8 mouse cellular contexts compared by ENCODE assay signal in the genomic region with DNA sequence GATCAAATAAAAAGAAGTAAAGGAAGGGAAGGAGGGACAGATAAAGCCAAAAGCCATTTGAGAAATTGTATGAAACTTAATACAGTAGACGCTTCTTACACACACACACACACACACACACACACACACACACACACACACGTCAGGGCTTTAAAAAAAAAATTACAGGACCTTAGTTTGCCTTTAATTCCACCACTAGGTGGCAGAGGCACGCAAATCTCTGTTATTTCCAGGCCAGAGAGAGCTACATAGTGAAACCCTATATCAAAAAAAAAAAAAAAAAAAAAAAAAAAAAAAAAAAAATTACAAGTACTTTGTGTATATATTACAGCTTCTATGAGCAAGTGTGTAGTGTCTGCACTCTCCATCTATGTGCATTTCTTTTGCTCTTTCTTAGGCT.
A peak's percentile ranks its signal among the peaks of the same experiment; 100 is the strongest.
DNase-seq lines count a peak whose midpoint lies in the region; ATAC-seq and TF ChIP-seq lines count a peak whose summit lies in the region.

No protein-coding gene starts in this region.

- no peaks in the 10 kb centered on the region for H3K9me3 ChIP-seq in forebrain, embryonic 16.5 days (ENCODE audit: control insufficient read depth, low read length)

- peak; percentile 68; the same call in 1 of the 2 replicates for ATAC-seq in forebrain, embryonic 16.5 days

- H3K4me3 ChIP-seq in thymus, adult 2 months (ENCODE audit: control insufficient read depth, insufficient read depth, low read length), result no peak overlapping the region
- H3K4me3 ChIP-seq in forebrain, embryonic 16.5 days (replicated peaks; ENCODE audit: low read length), result no peak overlapping the region

- H3K4me2 ChIP-seq in forebrain, embryonic 16.5 days (ENCODE audit: low read length), result no peak overlapping the region

- H3K4me1 ChIP-seq in thymus, adult 2 months (replicated peaks; ENCODE audit: control insufficient read depth, insufficient read depth, low read length), result no peaks in the 10 kb centered on the region; the same call in 1 of the 2 replicates
- no peaks in the 10 kb centered on the region for H3K4me1 ChIP-seq in forebrain, embryonic 16.5 days (replicated peaks; ENCODE audit: control insufficient read depth, insufficient read depth, low read length)

- no peaks in the 10 kb centered on the region for H3K36me3 ChIP-seq in thymus, adult 2 months (ENCODE audit: control insufficient read depth, insufficient read depth, low read length)
- no peaks in the 10 kb centered on the region for H3K36me3 ChIP-seq in forebrain, embryonic 16.5 days (ENCODE audit: control insufficient read depth, insufficient read depth)

- intact Hi-C loops in left cerebral cortex, postnatal 25 days (cut with DNase I), result loop anchor here (5.0 kb wide), 3 partner anchors 61 to 396 kb away; a partner anchor contains a TSS

- TF ChIP-seq CTCF in thymus, adult 2 months (IDR thresholded peaks at IDR 0.05; ENCODE audit: borderline replicate concordance, control insufficient read depth, extremely low read depth, insufficient read depth, low read length, poor library complexity), result no peak

- no peak for TF ChIP-seq POLR2A in thymus, adult 2 months (IDR thresholded peaks at IDR 0.05; ENCODE audit: control insufficient read depth, extremely low read depth, insufficient read depth, low read length, poor library complexity)

- no peak overlapping the region for H3K27ac ChIP-seq in thymus, adult 2 months (ENCODE audit: control insufficient read depth, insufficient read depth, low read length)
- H3K27ac ChIP-seq in forebrain, embryonic 16.5 days (ENCODE audit: low read length), result no peak overlapping the region

- H3K9ac ChIP-seq in forebrain, embryonic 16.5 days (replicated peaks; ENCODE audit: low read depth, low read length), result no peak overlapping the region

- 22% methylated on average over 3 of the region's 3 CpGs for WGBS in thymus, adult 2 months
- 16% methylated on average over 3 of the region's 3 CpGs for WGBS in forebrain, embryonic 16.5 days

- no peaks in the 10 kb centered on the region for H3K27me3 ChIP-seq in thymus, adult 2 months (ENCODE audit: control insufficient read depth, insufficient read depth, low read length)
- no peaks in the 10 kb centered on the region for H3K27me3 ChIP-seq in forebrain, embryonic 16.5 days (replicated peaks; ENCODE audit: control insufficient read depth, insufficient read depth, low read length)

- DNase-seq in thymus, adult 2 months, result peak; percentile 48
- no peak for DNase-seq in thymus, adult 18-20 months
- DNase-seq in c-Kit-negative CD71-positive TER-119-positive erythroid progenitor cells, embryonic 14.5 days (ENCODE audit: low read depth, low spot score), result peak; percentile 35
- DNase-seq in hindlimb bud, embryonic 11.5 days (ENCODE audit: extremely low spot score, low read depth, low spot score), result peak; percentile 0
- DNase-seq in left cerebral cortex, postnatal 25 days (ENCODE audit: low spot score in 2 of 2), result peak; percentile 32 to 70
- peak; percentile 89 for DNase-seq in naive thymus-derived CD4-positive, alpha-beta T cell, adult 2 months (ENCODE audit: low read depth)
- peak; percentile 79 for DNase-seq in thymus, postnatal 0 days (ENCODE audit: low spot score)

Comparison
In these comparisons a context has a peak if more than half of its experiments do, and no peak if none do; other contexts are left out.
1. DNase-seq: peak in thymus, adult 2 months (single experiment), c-Kit-negative CD71-positive TER-119-positive erythroid progenitor cells, embryonic 14.5 days (single experiment), hindlimb bud, embryonic 11.5 days (single experiment), left cerebral cortex, postnatal 25 days (2 of 2), naive thymus-derived CD4-positive, alpha-beta T cell, adult 2 months (single experiment) and thymus, postnatal 0 days (single experiment); none in thymus, adult 18-20 months (0 of 2).